Mouse (Mus musculus) heart, postnatal 0 days (tissue): ENCODE results near the gene Rara. TPM values are rescaled to one million over a fixed set of nuclear protein-coding genes. Genes with fewer than 3 reads are reported as not detected.

ENCODE experiments used
- ATAC-seq: fragments of 200-750 bp; cut with Nextera tagmentation; 2 replicates; pipeline ENCODE4 v1.8.0; 2017; ENCODE audit warnings: low read depth, moderate number of reproducible peaks, moderate library complexity; ENCODE audit not compliant: insufficient read depth
- DNase-seq: peaks from one replicate; pipeline ENCODE4 v3.0.0-alpha.2; 2016; ENCODE audit warnings: low spot score
- H3K27ac ChIP-seq: fragments of 300-500 bp; sonication (generic); 2 replicates; pipeline ENCODE4 v1.5.1; 2014; ENCODE audit warnings: low read depth, mild to moderate bottlenecking
- H3K27me3 ChIP-seq: fragments of 300-500 bp; sonication (generic); 2 replicates; pipeline ENCODE4 v1.6.1; 2014; ENCODE audit warnings: low read length, mixed read lengths; ENCODE audit not compliant: control insufficient read depth, insufficient read depth
- H3K36me3 ChIP-seq: fragments of 300-500 bp; sonication (generic); replicated peaks from 2 replicates; pipeline ENCODE4 v1.6.1; 2014; ENCODE audit warnings: low read length, mixed read lengths; ENCODE audit not compliant: control insufficient read depth, insufficient read depth
- H3K4me1 ChIP-seq: fragments of 300-500 bp; sonication (generic); 2 replicates; pipeline ENCODE4 v1.6.1; 2014; ENCODE audit warnings: antibody characterized with exemption; ENCODE audit not compliant: control insufficient read depth, insufficient read depth
- H3K4me2 ChIP-seq: fragments of 300-500 bp; sonication (generic); 2 replicates; pipeline ENCODE4 v1.6.1; 2014; ENCODE audit warnings: low read depth, mild to moderate bottlenecking, low read length, moderate library complexity
- H3K4me3 ChIP-seq: fragments of 300-500 bp; sonication (generic); 2 replicates; pipeline ENCODE4 v1.5.1; 2014; ENCODE audit warnings: low read depth, low read length
- H3K9ac ChIP-seq: fragments of 300-500 bp; sonication (generic); replicated peaks from 2 replicates; pipeline ENCODE4 v1.6.1; 2014; ENCODE audit warnings: low read depth, low read length, mixed read lengths
- H3K9me3 ChIP-seq: fragments of 300-500 bp; sonication (generic); replicated peaks from 2 replicates; pipeline ENCODE4 v1.6.1; 2016; ENCODE audit warnings: low read length; ENCODE audit not compliant: control insufficient read depth
- CTCF ChIP-seq: IDR thresholded peaks from 2 replicates; pipeline ENCODE4 v1.5.1; 2016; ENCODE audit warnings: antibody characterized with exemption, control low read depth, low read depth
- EP300 ChIP-seq: IDR thresholded peaks from 2 replicates; pipeline ENCODE4 v1.6.1; 2016; ENCODE audit warnings: antibody characterized with exemption, low read depth
- WGBS: fragments of 180-500 bp; shearing (Covaris S2); extraction: QIAGEN DNeasy Blood & Tissue Kit; methylation state at CpG from one replicate; pipeline ENCODE4 v1.1.7; 2014; 5-methylcytosine and 5-hydroxymethylcytosine counted together
- polyA plus RNA-seq: library from polyadenylated mRNA; unstranded; fragments of >200 nt; fragmentation: Nextera tagmentation; extraction: Ambion mirVana; gene quantifications from 2 replicates; pipeline ENCODE4 v1.2.1, GENCODE M21; 2015
- total RNA-seq: library from RNA; depleted of rRNA; stranded (reverse); fragments of >200 nt; gene quantifications from 2 replicates; pipeline ENCODE4 v1.2.3, GENCODE M21; 2014; ENCODE audit warnings: low replicate concordance

Gene Rara
- total and polyA plus RNA-seq, 2 experiments from 2014 or later: 15.8 to 24.0 TPM

- DNase-seq (peak; percentile 41), ATAC-seq (no peak)
- WGBS: 2% methylated on average over 23 of the region's 23 CpGs
Observed at GRCm38 (mm10) chr11:98936606-98937409, 9.2 kb downstream of the Rara start.

DNA sequence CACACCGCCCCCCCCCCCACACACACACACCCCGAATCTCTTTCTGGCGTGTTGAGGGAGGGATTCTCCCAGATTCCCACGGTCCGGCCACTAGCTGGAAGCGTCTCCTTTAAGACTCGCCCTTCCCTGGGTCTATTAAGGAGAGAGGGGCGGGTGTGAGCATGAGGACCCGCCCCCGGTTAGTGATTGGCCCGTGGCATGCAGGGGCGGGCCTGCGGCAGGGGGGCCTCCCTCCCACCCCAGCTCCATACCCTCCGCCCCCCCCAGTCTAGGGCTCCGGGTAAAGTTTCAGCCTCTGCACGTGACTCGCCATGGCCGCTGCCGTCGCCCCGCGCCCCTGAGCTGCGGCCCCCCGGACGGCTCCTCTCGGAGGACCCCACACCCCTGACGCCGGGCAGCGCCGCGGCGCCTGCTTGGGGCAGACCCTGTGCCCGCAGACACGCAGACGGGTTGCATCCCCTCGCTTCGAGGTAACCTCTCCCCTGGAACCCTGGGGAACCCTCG, 9.8 kb downstream of the Rara start:
- TF ChIP-seq EP300: no peak
- peak; percentile 81 for ATAC-seq
- H3K9me3 ChIP-seq: no peaks in the 10 kb centered on the region
- H3K27ac ChIP-seq: peak overlapping the region; percentile 93
- H3K4me3 ChIP-seq: peak overlapping the region; percentile 87
- no peaks in the 10 kb centered on the region for H3K36me3 ChIP-seq
- no peaks in the 10 kb centered on the region for H3K27me3 ChIP-seq
- H3K4me2 ChIP-seq: peak overlapping the region; percentile 82
- peak overlapping the region; percentile 83 for H3K9ac ChIP-seq
- peaks cover 63% of the 10 kb centered on the region for H3K4me1 ChIP-seq
- under 1% methylated on average over 31 of the region's 38 CpGs for WGBS
- peak; percentile 97 for DNase-seq

More at GRCm38 (mm10) chr11:98936606-98937409, 9.2 kb downstream of the Rara start:
- Histone ChIP-seq H3K9ac (peak overlapping the region; percentile 83), H3K27me3 (no peaks in the 10 kb centered on the region), H3K36me3 (no peaks in the 10 kb centered on the region), H3K4me3 (peak overlapping the region; percentile 87), H3K27ac (peak overlapping the region; percentile 93), H3K4me2 (peak overlapping the region; percentile 82), H3K9me3 (no peaks in the 10 kb centered on the region), H3K4me1 (peaks cover 68% of the 10 kb centered on the region)
- TF ChIP-seq EP300 (no peak), CTCF (no peak)

GRCm38 (mm10) chr11:98937914-98938694, 10.5 kb downstream of the Rara start:
- ATAC-seq: no peak

DNA sequence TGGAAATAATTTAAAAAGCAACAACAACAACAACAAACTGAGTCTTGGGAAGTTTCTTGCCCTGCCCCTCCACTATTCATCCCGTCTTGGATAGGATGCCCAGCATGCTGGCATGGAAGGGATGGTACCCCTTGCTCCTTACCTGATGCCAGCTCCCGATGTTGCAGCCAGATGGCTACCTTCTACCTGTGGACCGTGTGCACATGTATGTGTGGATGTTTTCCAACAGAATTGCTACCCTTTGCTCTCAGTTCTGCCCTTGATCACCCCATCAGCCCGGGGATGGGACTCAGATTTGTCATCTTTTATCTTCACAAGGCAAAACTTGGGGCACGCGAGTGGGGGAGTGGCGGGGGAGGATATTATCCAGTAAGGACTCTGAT, 11.1 kb downstream of the Rara start:
- Histone ChIP-seq H3K27ac (peak overlapping the region; percentile 93), H3K4me2 (peak overlapping the region; percentile 82), H3K4me1 (peaks cover 63% of the 10 kb centered on the region), H3K9ac (peak overlapping the region; percentile 83), H3K27me3 (no peaks in the 10 kb centered on the region), H3K9me3 (no peaks in the 10 kb centered on the region), H3K4me3 (peak overlapping the region; percentile 87), H3K36me3 (no peaks in the 10 kb centered on the region)
- 29% methylated on average over 7 of the region's 7 CpGs for WGBS
- ATAC-seq: no peak
- no peak for TF ChIP-seq EP300
- no peak for TF ChIP-seq CTCF
- no peak for DNase-seq

More at GRCm38 (mm10) chr11:98937914-98938694, 10.5 kb downstream of the Rara start:
- no peaks in the 10 kb centered on the region for H3K27me3 ChIP-seq
- H3K4me1 ChIP-seq: peaks cover 63% of the 10 kb centered on the region
- H3K4me3 ChIP-seq: peak overlapping the region; percentile 87
- no peaks in the 10 kb centered on the region for H3K36me3 ChIP-seq
- H3K9me3 ChIP-seq: no peaks in the 10 kb centered on the region
- peak overlapping the region; percentile 83 for H3K9ac ChIP-seq
- peak overlapping the region; percentile 82 for H3K4me2 ChIP-seq
- TF ChIP-seq CTCF (no peak), EP300 (no peak)
- peak overlapping the region; percentile 93 for H3K27ac ChIP-seq
- under 1% methylated on average over 37 of the region's 39 CpGs for WGBS
- peak; percentile 55 for DNase-seq

GRCm38 (mm10) chr11:98939084-98939952, 11.7 kb downstream of the Rara start:
- Histone ChIP-seq H3K9ac (peak overlapping the region; percentile 83), H3K4me1 (peaks cover 63% of the 10 kb centered on the region), H3K9me3 (no peaks in the 10 kb centered on the region), H3K36me3 (no peaks in the 10 kb centered on the region), H3K27me3 (no peaks in the 10 kb centered on the region), H3K27ac (peak overlapping the region; percentile 100), H3K4me3 (peak overlapping the region; percentile 87), H3K4me2 (peak overlapping the region; percentile 82)
- ATAC-seq (no peak), DNase-seq (no peak)
- TF ChIP-seq CTCF (no peak), EP300 (no peak)
- 28% methylated on average over 15 of the region's 15 CpGs for WGBS
